Mouse (Mus musculus): ENCODE data around the gene Comtd1.

- no peak for TF ChIP-seq CTCF (IDR thresholded peaks at IDR 0.05; ENCODE audit: extremely low read depth, insufficient read depth, low read length)
- TF ChIP-seq POLR2A (IDR thresholded peaks at IDR 0.05; ENCODE audit: extremely low read depth, insufficient read depth, low read length), result no peak
Measured at GRCm38 (mm10) chr14:21846827-21847380, 1.9 kb downstream of the Comtd1 start.
